Mouse (Mus musculus) NIH3T3 (cell line): Measurements from ENCODE around the gene Abhd18.
"Not testable (repeated sequence)": the region's sequence is repeated elsewhere in the genome, so short reads cannot be mapped to it uniquely, and the experiment has no call there.

Experiments used
- DNase-seq: peaks from one replicate; pipeline ENCODE4 v3.0.0-alpha.2; 2012; ENCODE audit warnings: low read depth

Gene Abhd18

GRCm38 (mm10) chr3:40846957-40847017 is at the start of gene Abhd18:
TSS of gene Abhd18 (plus strand) at chr3:40846970.
- DNase-seq = not testable (repeated sequence)

DNA sequence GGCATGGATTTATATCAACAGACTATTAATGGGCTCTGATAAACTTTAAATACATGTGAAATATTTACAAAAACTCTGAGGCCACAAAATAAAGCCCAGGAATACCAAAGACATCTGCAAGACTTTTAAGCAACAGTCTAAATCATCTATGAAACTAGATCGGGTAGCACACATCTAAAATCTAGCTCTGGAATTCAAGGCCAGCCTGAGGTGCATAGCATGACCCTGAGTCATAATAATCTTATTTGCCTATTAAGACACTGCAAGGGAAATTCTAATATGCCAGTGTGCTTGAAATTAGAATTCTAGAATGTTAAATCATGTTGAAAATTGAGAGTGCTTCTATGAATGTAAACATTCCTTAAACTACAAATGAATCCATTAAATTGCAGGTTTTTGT is 48.7 kb upstream of the Abhd18 start:
- DNase-seq = peak; percentile 43

DNA sequence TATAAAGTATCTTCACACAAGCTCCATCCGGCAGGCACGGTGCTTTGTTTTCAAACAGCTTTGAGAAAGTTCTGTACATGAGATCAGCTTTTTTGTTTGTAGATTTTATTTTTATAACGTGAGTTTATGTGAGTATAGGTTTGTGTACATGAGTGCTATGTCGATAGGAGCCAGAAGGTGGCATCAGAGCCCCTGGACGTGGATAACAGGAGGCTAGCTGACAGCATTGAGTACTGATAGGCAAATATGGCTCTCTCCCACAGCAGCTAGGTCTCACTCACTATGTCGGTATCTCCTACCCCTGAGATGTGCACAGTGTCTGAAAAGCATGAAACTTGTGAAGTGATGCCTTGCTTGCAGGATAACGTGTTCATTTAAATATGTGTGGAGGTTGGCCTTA is 48.3 kb upstream of the Abhd18 start:
- DNase-seq = peak; percentile 77

GRCm38 (mm10) chr3:40799530-40800372 is 47.0 kb upstream of the Abhd18 start, which contains the start of gene Plk4:
TSS of gene Plk4 (plus strand) at chr3:40800019.
- peak; percentile 99 for DNase-seq

DNA sequence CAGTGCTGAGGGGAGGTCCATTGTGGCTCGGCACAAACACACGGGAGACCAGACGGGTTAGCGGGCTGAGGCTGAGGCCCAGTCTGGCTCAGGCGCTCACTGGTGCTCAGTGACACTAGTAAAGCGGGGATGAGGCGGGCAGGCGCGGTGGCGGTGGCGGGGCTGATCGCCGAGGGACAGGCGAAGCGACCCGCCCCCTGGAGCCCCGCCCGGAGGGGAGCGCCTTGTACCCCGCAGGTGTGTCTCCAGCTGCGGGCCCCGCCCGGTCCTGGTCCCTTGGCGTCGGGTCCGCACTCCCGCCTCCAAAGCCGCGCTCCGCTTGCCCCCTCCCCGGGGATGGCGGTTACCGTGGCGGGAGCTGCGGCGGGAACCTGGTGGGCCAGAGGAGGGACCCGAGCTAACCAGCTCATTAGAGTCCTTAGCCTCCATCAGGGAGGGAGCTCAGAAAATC is 46.4 kb upstream of the Abhd18 start:
- DNase-seq = no peak

DNA sequence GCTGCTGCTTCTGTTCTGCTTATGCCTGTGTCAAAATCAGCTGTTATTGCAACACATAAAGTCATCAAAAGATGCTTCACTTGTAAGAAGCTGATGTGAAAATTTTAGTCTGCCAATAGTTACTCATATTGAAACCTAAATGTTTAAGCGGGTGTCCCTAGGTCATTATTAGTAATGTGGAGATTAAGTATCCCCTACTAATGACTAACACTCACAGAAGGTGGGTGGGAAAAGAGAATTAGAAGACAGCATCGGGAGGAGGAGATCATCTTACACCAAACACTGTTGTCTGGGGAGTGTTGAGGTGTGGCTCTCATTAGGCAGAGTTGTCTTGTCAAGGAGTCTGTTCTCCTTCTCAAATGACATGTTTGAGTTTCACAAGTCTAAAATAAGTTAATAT is 39.9 kb upstream of the Abhd18 start:
- peak; percentile 10 for DNase-seq

- DNase-seq = no peak
These were observed 38.1 kb upstream of the Abhd18 start for GRCm38 (mm10) chr3:40808686-40809085.

GRCm38 (mm10) chr3:40809894-40810293 is 36.9 kb upstream of the Abhd18 start:
- DNase-seq = no peak

DNA sequence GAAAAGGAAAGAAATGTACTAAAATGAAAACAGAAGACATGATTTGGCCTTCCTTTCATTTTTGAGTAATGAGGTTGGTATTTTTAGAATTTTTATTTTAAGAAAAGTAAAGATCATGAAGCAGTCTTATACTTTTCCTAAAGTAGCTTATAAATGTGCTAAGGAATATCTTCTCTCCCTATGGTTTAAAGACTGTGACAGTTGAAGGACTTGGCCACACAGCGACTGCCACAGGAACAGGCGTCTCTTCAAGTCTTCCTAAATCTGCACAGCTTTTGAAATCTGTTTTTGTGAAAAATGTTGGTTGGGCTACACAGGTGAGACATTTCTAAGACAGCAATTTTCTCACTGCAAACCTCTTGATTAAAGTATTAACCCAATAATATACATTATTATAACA is 33.5 kb upstream of the Abhd18 start:
- DNase-seq = no peak

DNA sequence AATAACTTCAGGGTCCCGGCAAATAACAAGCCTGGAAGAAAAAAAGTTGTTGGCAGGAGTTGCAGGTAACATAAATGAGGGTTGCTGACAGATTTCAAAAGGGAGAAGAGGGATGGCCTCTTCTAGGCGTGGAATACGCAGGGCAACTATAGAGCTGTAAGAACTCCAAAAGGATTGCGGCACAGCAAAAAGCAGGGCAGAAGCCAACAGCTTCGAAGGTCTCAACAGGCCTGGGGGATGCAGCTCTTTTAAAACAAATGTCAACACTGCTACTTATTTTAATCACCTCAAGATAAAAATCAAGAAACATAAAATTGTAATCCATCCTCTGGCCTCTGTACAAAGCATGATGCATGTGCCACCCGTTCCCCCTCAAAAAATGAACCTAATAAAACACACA is 1.2 kb upstream of the Abhd18 start:
- DNase-seq = not testable (repeated sequence)

DNA sequence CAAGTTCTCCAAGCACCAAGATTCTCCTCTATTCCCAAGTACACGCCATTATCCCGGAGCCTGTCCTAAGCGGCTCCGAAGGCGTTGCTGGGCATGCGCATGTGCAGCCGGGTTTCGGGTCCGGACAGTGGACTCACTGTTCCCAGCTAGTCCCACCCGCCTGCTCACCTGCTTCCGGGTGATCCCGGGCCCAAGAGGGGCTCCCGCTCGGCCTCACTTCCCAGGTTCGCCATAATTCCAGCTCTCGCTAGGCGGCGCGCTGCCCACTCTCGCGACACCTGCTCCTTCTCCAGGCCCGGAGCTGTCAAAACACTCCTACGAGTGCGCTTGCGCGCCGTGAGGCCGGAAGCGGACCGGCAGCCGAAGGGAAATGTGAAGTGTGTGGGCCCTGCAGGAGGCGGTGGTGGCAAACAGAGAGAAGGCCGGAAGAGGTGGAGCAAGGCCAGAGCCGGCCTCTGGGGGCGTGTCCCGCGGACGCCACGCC is 255 bp upstream of the Abhd18 start, which contains the start of gene Mfsd8:
Gene Mfsd8, minus strand, starts transcription at position 414 of the 484 bp plus-strand sequence.
- DNase-seq = peak; percentile 91

- peak; percentile 35 for DNase-seq
These were observed 248 bp downstream of the Abhd18 start for GRCm38 (mm10) chr3:40847018-40847417.

DNA sequence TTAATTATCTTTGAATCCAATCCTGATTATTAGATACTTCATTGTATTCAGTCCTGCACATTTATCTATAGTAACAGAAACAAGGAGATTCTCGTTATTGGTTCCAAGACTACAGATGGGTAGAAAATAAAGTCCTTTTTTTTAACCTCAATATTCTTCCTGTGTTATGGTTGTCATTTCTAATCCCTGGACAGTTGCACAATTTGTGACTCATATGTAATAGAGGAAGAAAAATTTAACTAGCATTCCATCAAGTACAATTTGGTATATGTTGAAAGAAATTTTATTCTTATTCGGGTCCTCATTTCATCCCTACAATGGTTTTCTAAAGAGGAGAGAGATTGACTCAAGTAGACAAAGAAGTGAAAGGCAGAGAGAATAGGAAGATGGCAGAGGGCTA is 1.2 kb downstream of the Abhd18 start:
- DNase-seq = peak; percentile 26

- DNase-seq = not testable (repeated sequence)
These were observed 6.5 kb downstream of the Abhd18 start for GRCm38 (mm10) chr3:40853123-40853738.

DNA sequence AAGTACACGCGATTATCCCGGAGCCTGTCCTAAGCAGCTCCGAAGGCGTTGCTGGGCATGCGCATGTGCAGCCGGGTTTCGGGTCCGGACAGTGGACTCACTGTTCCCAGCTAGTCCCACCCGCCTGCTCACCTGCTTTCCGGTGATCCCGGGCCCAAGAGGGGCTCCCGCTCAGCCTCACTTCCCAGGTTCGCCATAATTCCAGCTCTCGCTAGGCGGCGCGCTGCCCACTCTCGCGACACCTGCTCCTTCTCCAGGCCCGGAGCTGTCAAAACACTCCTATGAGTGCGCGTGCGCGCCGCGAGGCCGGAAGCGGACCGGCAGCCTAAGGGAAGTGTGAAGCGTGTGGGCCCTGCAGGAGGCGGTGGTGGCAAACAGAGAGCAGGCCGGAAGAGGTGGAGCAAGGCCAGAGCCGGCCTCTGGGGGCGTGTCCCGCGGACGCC is 47.1 kb downstream of the Abhd18 start:
- DNase-seq = peak; percentile 100

GRCm38 (mm10) chr3:40894336-40894735 is 47.6 kb downstream of the Abhd18 start:
- DNase-seq = peak; percentile 14

- DNase-seq = not testable (repeated sequence)
These were observed 55.7 kb downstream of the Abhd18 start, which contains the start of gene 1700034I23Rik for GRCm38 (mm10) chr3:40902443-40902842. TSS of gene 1700034I23Rik (minus strand) at chr3:40902543.

DNA sequence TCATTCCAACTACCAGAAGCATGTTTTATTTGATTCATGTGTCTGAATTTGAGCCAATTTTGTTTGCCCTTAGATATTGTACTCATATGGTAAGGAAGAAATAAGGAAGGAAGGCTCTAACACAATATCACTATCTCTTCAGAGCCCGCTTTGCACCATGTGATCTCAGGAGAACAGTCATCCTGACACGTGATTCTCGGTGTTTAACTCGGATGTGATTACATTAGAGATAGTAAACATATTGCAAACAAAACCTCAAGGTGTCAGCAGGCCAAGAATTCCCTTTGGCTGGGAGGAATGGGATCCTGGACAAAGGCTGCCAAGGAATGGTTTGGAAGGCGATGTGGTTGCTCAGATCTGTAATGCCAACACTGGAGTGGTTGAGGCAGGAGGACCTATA is 91.4 kb downstream of the Abhd18 start:
- DNase-seq = peak; percentile 27

DNA sequence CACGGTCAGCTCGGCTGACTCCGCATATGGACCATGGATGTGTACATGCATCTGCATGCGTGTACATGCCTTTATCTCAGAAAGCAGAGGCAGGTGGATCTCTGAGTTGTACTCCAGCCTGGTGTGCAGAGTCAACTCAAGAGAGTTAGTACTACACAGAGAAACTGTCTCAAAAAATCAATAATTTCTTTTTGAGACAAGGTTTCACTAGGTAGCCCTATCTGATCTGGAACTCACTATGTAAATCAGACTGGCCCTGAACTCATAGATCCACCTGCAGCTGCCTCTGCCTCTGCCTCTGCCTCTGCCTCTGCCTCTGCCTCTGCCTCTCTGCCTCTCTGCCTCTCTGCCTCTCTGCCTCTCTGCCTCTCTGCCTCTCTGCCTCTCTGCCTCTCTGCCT is 91.8 kb downstream of the Abhd18 start:
- no peak for DNase-seq

DNA sequence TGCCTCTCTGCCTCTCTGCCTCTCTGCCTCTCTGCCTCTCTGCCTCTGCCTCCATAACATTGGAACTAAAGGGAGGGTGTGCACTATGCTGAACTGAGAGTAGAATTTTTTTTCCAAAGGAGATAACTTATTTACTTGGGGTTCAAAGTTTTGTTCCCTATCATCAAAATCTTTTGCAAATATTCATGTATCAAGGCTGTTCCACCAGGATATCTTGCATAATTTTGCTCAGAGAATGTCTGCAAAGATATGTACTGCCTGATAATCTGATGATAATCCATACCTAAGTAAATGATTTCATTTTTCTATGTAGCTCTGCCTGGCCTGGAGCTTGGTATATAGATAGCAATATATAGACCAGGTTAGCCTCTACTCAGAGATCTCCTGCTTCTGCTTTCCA is 92.2 kb downstream of the Abhd18 start:
- no peak for DNase-seq

GRCm38 (mm10) chr3:40949170-40949902 is 102.6 kb downstream of the Abhd18 start, which contains the start of gene Larp1b:
TSS of gene Larp1b (plus strand) at chr3:40949828.
- peak; percentile 97 for DNase-seq

DNA sequence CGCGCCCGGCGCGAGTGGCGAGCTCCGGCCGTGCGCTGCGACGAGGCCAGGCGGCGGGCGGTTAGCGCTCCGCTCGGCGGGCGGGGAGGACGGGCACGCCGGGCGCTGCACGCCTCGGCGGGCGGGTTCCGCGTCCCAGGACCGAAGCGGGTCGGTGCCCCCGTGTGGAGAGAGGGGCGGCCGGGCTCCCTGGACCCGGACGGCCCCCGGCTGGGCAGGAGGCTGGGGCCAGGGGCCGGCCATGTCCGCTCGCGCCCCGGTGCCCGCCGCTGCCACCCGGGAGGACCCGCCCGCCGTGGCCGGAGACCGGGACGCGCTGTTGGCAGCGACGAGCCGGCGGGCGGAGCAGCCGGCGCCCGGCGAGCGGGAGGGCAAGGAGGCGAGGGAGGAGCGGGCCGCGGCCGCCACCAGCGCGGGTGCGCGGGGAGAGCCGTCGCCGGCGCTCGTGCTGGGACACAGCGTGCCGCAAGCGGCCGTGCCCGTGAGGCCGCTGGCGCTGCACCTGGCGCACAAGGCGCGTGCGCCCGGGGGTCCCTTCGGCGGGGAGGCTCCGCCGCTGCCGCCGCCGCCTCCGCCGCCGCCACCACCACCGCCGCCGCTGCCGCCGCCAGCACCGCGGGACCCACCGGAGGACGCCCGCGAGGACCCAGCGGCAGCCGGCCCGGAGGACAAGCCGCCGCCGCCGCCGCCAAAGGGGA is 103.3 kb downstream of the Abhd18 start:
- peak; percentile 44 for DNase-seq
